Mouse (Mus musculus): ENCODE results near the gene Itpr3. TPM values are rescaled to one million over a fixed set of nuclear protein-coding genes. Genes with fewer than 3 reads are reported as not detected.
A peak's percentile ranks its signal among the peaks of the same experiment; 100 is the strongest.

Itpr3 gene
- polyA plus RNA-seq, 1 experiment, result 12.5 TPM

GRCm38 (mm10) chr17:27041046-27041786 is 15.9 kb upstream of the Itpr3 start:
- peaks cover 9% of the 10 kb centered on the region for H3K4me1 ChIP-seq (ENCODE audit: control insufficient read depth, insufficient read depth, low read length)
- no peak overlapping the region for H3K4me3 ChIP-seq (replicated peaks; ENCODE audit: control insufficient read depth, low read depth, low read length)
- WGBS, result 62% methylated on average over 11 of the region's 13 CpGs
- TF ChIP-seq POLR2A (IDR thresholded peaks at IDR 0.05; ENCODE audit: borderline replicate concordance, control insufficient read depth, low read depth, low read length), result no peak
- H3K27ac ChIP-seq (ENCODE audit: control insufficient read depth, insufficient read depth, low read depth, low read length, poor library complexity), result peak overlapping the region; percentile 40

- Histone ChIP-seq H3K27ac (ENCODE audit: control insufficient read depth, insufficient read depth, low read depth, low read length, poor library complexity) (no peak overlapping the region; the same call in 1 of the 2 replicates), H3K4me3 (replicated peaks; ENCODE audit: control insufficient read depth, low read depth, low read length) (no peak overlapping the region), H3K4me1 (ENCODE audit: control insufficient read depth, insufficient read depth, low read length) (peaks cover 9% of the 10 kb centered on the region)
- no peak for TF ChIP-seq POLR2A (IDR thresholded peaks at IDR 0.05; ENCODE audit: borderline replicate concordance, control insufficient read depth, low read depth, low read length)
- TF ChIP-seq CTCF (IDR thresholded peaks at IDR 0.05; ENCODE audit: control insufficient read depth, insufficient read depth, low read length), result no peak
- WGBS, result 56% methylated on average over 2 of the region's 2 CpGs
These were observed 15.4 kb upstream of the Itpr3 start for GRCm38 (mm10) chr17:27041787-27042055.

GRCm38 (mm10) chr17:27042840-27043239 is 14.3 kb upstream of the Itpr3 start:
- Histone ChIP-seq H3K27ac (ENCODE audit: control insufficient read depth, insufficient read depth, low read depth, low read length, poor library complexity) (peak overlapping the region; percentile 20; the same call in 1 of the 2 replicates), H3K4me3 (replicated peaks; ENCODE audit: control insufficient read depth, low read depth, low read length) (no peak overlapping the region), H3K4me1 (ENCODE audit: control insufficient read depth, insufficient read depth, low read length) (peaks cover 9% of the 10 kb centered on the region)
- TF ChIP-seq CTCF (IDR thresholded peaks at IDR 0.05; ENCODE audit: control insufficient read depth, insufficient read depth, low read length) (no peak), POLR2A (IDR thresholded peaks at IDR 0.05; ENCODE audit: borderline replicate concordance, control insufficient read depth, low read depth, low read length) (no peak)
- 17% methylated on average over 6 of the region's 6 CpGs for WGBS

- no peak overlapping the region for H3K27ac ChIP-seq (ENCODE audit: control insufficient read depth, insufficient read depth, low read depth, low read length, poor library complexity)
- H3K4me3 ChIP-seq (replicated peaks; ENCODE audit: control insufficient read depth, low read depth, low read length), result no peak overlapping the region
- 85% methylated on average over 6 of the region's 6 CpGs for WGBS
- peaks cover 9% of the 10 kb centered on the region for H3K4me1 ChIP-seq (ENCODE audit: control insufficient read depth, insufficient read depth, low read length)
- TF ChIP-seq CTCF (IDR thresholded peaks at IDR 0.05; ENCODE audit: control insufficient read depth, insufficient read depth, low read length) (no peak), POLR2A (IDR thresholded peaks at IDR 0.05; ENCODE audit: borderline replicate concordance, control insufficient read depth, low read depth, low read length) (no peak)
These were observed 11.9 kb upstream of the Itpr3 start for GRCm38 (mm10) chr17:27045164-27045563.

- TF ChIP-seq POLR2A (IDR thresholded peaks at IDR 0.05; ENCODE audit: borderline replicate concordance, control insufficient read depth, low read depth, low read length) (no peak), CTCF (IDR thresholded peaks at IDR 0.05; ENCODE audit: control insufficient read depth, insufficient read depth, low read length) (peak; percentile 52)
- WGBS, result 84% methylated on average over 14 of the region's 14 CpGs
These were observed 9.2 kb upstream of the Itpr3 start for GRCm38 (mm10) chr17:27047762-27048444.

GRCm38 (mm10) chr17:27048445-27049239 is 8.5 kb upstream of the Itpr3 start:
- TF ChIP-seq CTCF (IDR thresholded peaks at IDR 0.05; ENCODE audit: control insufficient read depth, insufficient read depth, low read length) (no peak), POLR2A (IDR thresholded peaks at IDR 0.05; ENCODE audit: borderline replicate concordance, control insufficient read depth, low read depth, low read length) (no peak)
- peaks cover 3% of the 10 kb centered on the region for H3K4me1 ChIP-seq (ENCODE audit: control insufficient read depth, insufficient read depth, low read length)
- no peak overlapping the region for H3K27ac ChIP-seq (ENCODE audit: control insufficient read depth, insufficient read depth, low read depth, low read length, poor library complexity)
- WGBS, result 72% methylated on average over 14 of the region's 14 CpGs
- H3K4me3 ChIP-seq (replicated peaks; ENCODE audit: control insufficient read depth, low read depth, low read length), result no peak overlapping the region

More at GRCm38 (mm10) chr17:27047762-27048444, 9.2 kb upstream of the Itpr3 start:
- peaks cover 4% of the 10 kb centered on the region for H3K4me1 ChIP-seq (ENCODE audit: control insufficient read depth, insufficient read depth, low read length)
- H3K27ac ChIP-seq (ENCODE audit: control insufficient read depth, insufficient read depth, low read depth, low read length, poor library complexity), result no peak overlapping the region
- H3K4me3 ChIP-seq (replicated peaks; ENCODE audit: control insufficient read depth, low read depth, low read length), result no peak overlapping the region

GRCm38 (mm10) chr17:27050853-27051252 is 6.3 kb upstream of the Itpr3 start:
- TF ChIP-seq POLR2A (IDR thresholded peaks at IDR 0.05; ENCODE audit: borderline replicate concordance, control insufficient read depth, low read depth, low read length) (no peak), CTCF (IDR thresholded peaks at IDR 0.05; ENCODE audit: control insufficient read depth, insufficient read depth, low read length) (no peak)
- H3K4me3 ChIP-seq (replicated peaks; ENCODE audit: control insufficient read depth, low read depth, low read length), result no peak overlapping the region
- H3K27ac ChIP-seq (ENCODE audit: control insufficient read depth, insufficient read depth, low read depth, low read length, poor library complexity), result no peak overlapping the region
- WGBS, result 78% methylated on average over 5 of the region's 5 CpGs
- 0 out of 2 replicates have a peak, but pooled peaks cover 2% of the 10 kb centered on the region for H3K4me1 ChIP-seq (ENCODE audit: control insufficient read depth, insufficient read depth, low read length)

GRCm38 (mm10) chr17:27051514-27051913 is 5.6 kb upstream of the Itpr3 start:
- Histone ChIP-seq H3K4me3 (replicated peaks; ENCODE audit: control insufficient read depth, low read depth, low read length) (no peak overlapping the region), H3K27ac (ENCODE audit: control insufficient read depth, insufficient read depth, low read depth, low read length, poor library complexity) (0 out of 2 replicates have a peak overlapping the region, but pooled peaks have one; percentile 32), H3K4me1 (ENCODE audit: control insufficient read depth, insufficient read depth, low read length) (0 out of 2 replicates have a peak, but pooled peaks cover 2% of the 10 kb centered on the region)
- 14% methylated on average over 11 of the region's 11 CpGs for WGBS
- TF ChIP-seq CTCF (IDR thresholded peaks at IDR 0.05; ENCODE audit: control insufficient read depth, insufficient read depth, low read length) (no peak), POLR2A (IDR thresholded peaks at IDR 0.05; ENCODE audit: borderline replicate concordance, control insufficient read depth, low read depth, low read length) (no peak)

Data from bone marrow, adult 2 months (tissue).